Mouse (Mus musculus): Measurements from ENCODE around the gene Ptpa. TPM values are rescaled to one million over a fixed set of nuclear protein-coding genes. Genes with fewer than 3 reads are reported as not detected.

Ptpa gene
- polyA plus RNA-seq, 1 experiment from 2014 or later = 71.4 TPM

DNA sequence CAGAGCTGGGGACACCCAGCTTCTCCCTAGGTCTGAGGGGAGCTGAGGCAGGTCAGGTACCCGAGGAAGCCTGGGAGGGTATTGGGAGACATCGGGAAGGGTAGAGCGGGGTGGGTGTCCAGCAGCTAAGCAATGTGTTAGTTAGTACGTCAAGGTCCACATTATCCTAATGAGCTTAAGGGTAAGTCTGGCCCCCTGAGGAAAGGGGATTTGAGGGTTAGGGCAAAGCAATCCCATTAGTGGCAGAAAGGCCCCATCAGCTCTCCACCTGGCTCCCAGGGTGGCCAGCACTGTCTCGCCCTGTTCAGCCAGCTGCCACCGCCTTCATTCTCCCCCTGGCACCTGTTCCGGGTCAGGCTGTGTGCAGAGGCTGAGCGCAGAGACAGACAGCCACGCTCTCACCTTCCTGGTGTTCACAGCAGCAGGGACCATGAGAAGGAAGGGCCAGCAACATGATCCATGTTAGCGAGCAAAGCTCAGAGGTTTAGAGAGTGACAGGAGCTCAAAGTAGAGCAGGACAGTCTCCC, 17.8 kb upstream of the Ptpa start:
- Histone ChIP-seq H3K27me3 (replicated peaks; ENCODE audit: control insufficient read depth, insufficient read depth, low read length) (no peaks in the 10 kb centered on the region), H3K36me3 (ENCODE audit: control insufficient read depth, insufficient read depth) (peaks cover 73% of the 10 kb centered on the region), H3K9ac (ENCODE audit: low read depth, low read length) (no peak overlapping the region), H3K4me3 (ENCODE audit: low read depth, low read length) (no peak overlapping the region), H3K27ac (ENCODE audit: low read depth, low read length) (no peak overlapping the region), H3K4me2 (replicated peaks; ENCODE audit: low read depth) (no peak overlapping the region), H3K4me1 (replicated peaks; ENCODE audit: control insufficient read depth, insufficient read depth, low read length) (0 out of 2 replicates have a peak, but pooled peaks cover 8% of the 10 kb centered on the region), H3K9me3 (ENCODE audit: control insufficient read depth) (no peaks in the 10 kb centered on the region)
- TF ChIP-seq CTCF (IDR thresholded peaks at IDR 0.05; ENCODE audit: low read depth) = no peak
- ATAC-seq = no peak
- WGBS = 87% methylated on average over 10 of the region's 10 CpGs

DNA sequence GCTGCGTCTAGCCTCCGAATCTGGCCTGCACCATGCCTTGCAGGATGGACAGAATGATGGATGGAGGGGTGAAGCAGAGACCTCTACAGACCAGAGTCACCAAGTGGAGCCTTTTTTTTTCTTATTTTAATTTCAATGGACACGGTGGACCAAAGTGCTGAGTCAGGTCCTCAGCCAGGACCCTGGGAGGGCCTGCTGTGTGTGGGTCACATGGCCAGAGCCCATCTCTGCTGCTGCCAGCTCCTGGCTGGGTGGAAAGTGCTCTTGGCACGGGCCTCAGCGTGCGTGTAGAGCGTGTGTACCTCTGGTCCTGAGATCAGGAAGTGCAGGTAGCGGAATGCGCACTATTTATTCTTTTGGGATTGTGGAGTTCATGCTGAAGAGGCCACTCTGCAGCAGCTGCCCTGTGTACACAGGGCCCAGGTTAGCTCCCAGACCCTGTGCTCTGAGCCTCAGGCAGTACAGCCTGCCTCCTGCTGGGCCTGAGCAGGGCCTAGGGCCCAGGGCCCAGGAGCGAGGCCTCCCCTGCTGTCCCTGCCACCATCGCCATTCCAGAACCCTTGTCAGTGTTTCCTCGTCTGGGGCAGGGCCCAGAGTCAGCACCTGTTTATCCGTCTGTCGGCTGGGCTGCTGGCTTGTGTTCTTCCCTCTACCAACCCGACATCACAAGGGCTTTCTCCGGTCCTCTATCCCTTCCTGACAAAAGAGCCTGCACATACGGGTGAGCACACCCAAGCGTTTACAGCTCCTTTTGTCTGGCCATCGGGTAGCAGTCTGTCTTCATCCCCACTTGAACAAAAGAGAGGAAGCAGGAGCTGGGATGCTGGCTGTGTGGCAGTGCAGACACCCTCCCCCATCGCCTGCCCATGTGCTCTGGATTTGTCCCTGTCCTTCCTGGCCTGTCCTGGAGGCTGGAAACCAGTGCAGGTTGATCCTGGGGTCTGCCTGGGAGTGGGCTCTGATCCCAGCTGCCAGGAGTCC, 16.4 kb upstream of the Ptpa start:
- WGBS = 66% methylated on average over 20 of the region's 20 CpGs
- Histone ChIP-seq H3K9ac (ENCODE audit: low read depth, low read length) (no peak overlapping the region), H3K4me3 (ENCODE audit: low read depth, low read length) (no peak overlapping the region)

DNA sequence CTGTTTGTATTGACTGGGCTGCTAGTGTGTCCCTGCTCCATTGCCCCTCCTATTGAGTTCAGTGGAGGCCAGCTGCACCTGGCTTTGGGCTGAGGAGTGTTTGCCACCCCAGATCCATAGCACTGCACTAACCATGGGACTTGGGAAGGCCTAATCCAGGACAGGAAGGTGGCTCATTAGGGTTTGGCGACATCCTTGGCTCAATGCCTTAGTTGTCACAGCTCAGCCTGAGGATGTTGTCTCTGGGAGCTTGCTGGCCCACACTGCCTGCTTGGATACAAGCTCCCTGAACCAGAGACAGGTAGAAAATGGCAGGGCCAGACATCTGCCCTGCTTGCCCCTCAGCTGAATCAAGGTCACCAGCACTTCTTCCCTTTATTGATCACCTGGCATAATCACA, 14.3 kb upstream of the Ptpa start:
- no peak for ATAC-seq
- H3K4me2 ChIP-seq (replicated peaks; ENCODE audit: low read depth) = no peak overlapping the region
- H3K27ac ChIP-seq (ENCODE audit: low read depth, low read length) = no peak overlapping the region
- H3K9ac ChIP-seq (ENCODE audit: low read depth, low read length) = no peak overlapping the region
- 89% methylated on average over 1 of the region's 1 CpGs for WGBS
- no peaks in the 10 kb centered on the region for H3K9me3 ChIP-seq (ENCODE audit: control insufficient read depth)
- H3K4me1 ChIP-seq (replicated peaks; ENCODE audit: control insufficient read depth, insufficient read depth, low read length) = no peaks in the 10 kb centered on the region
- H3K36me3 ChIP-seq (ENCODE audit: control insufficient read depth, insufficient read depth) = peaks cover 95% of the 10 kb centered on the region
- TF ChIP-seq CTCF (IDR thresholded peaks at IDR 0.05; ENCODE audit: low read depth) = no peak
- no peaks in the 10 kb centered on the region for H3K27me3 ChIP-seq (replicated peaks; ENCODE audit: control insufficient read depth, insufficient read depth, low read length)
- H3K4me3 ChIP-seq (ENCODE audit: low read depth, low read length) = no peak overlapping the region

More for the DNA sequence above, 16.4 kb upstream of the Ptpa start:
- no peak overlapping the region for H3K4me2 ChIP-seq (replicated peaks; ENCODE audit: low read depth)
- H3K27me3 ChIP-seq (replicated peaks; ENCODE audit: control insufficient read depth, insufficient read depth, low read length) = no peaks in the 10 kb centered on the region
- H3K27ac ChIP-seq (ENCODE audit: low read depth, low read length) = no peak overlapping the region
- ATAC-seq = no peak
- H3K4me1 ChIP-seq (replicated peaks; ENCODE audit: control insufficient read depth, insufficient read depth, low read length) = 0 out of 2 replicates have a peak, but pooled peaks cover 4% of the 10 kb centered on the region
- H3K9me3 ChIP-seq (ENCODE audit: control insufficient read depth) = no peaks in the 10 kb centered on the region
- no peak for TF ChIP-seq CTCF (IDR thresholded peaks at IDR 0.05; ENCODE audit: low read depth)
- H3K36me3 ChIP-seq (ENCODE audit: control insufficient read depth, insufficient read depth) = peaks cover 87% of the 10 kb centered on the region

DNA sequence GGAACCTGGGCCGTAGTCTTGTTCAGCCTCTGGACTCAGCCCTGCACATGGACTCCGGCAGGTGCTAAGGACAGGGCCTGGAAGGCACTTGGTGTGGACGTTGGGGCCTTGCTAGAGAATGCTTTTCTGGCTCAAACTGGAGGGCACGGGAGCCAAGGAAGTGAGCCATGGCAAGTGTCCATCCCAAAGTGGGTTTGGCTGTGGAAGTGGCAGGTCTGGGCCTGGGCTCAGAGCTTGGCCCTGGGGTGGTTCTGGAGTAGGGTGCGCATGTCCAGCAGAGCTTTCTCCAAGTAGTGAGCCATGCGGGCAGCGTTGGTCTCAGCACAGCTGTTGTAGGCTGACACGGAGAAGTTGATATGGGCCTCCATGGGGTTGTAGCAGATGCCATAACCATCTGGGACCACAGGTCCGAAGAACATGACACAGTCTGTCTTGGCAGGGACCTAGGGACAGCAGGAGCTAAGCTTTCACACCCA, 13.4 kb upstream of the Ptpa start:
- Histone ChIP-seq H3K36me3 (ENCODE audit: control insufficient read depth, insufficient read depth) (peaks cover 96% of the 10 kb centered on the region), H3K9ac (ENCODE audit: low read depth, low read length) (no peak overlapping the region), H3K4me2 (replicated peaks; ENCODE audit: low read depth) (no peak overlapping the region), H3K9me3 (ENCODE audit: control insufficient read depth) (no peaks in the 10 kb centered on the region), H3K27me3 (replicated peaks; ENCODE audit: control insufficient read depth, insufficient read depth, low read length) (no peaks in the 10 kb centered on the region), H3K4me3 (ENCODE audit: low read depth, low read length) (no peak overlapping the region), H3K4me1 (replicated peaks; ENCODE audit: control insufficient read depth, insufficient read depth, low read length) (no peaks in the 10 kb centered on the region), H3K27ac (ENCODE audit: low read depth, low read length) (no peak overlapping the region)
- no peak for TF ChIP-seq CTCF (IDR thresholded peaks at IDR 0.05; ENCODE audit: low read depth)
- WGBS = 87% methylated on average over 9 of the region's 9 CpGs
- ATAC-seq = no peak

DNA sequence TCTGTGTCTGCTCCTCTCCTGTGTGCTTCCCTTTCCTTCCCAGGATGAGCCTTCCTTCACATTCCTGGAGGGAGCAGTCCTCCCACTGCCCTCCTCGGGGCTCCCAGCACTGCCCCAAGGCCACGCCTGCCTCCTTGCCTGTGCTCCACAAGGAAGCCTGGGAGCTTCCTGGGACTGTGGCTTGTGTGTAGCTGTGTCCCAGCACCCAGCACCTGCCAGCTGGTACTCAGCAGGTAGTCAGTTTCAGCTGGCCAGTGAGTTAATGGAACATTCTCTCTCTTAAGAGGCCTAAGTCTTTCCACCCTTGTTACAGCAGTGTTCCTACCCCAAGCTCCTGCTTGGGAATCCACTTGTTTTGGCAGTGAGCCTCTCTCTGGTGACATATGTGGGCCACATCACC, 13.0 kb upstream of the Ptpa start:
- ATAC-seq = no peak
- Histone ChIP-seq H3K27ac (ENCODE audit: low read depth, low read length) (no peak overlapping the region; the same call in 1 of the 2 replicates), H3K36me3 (ENCODE audit: control insufficient read depth, insufficient read depth) (peaks cover 95% of the 10 kb centered on the region), H3K4me1 (replicated peaks; ENCODE audit: control insufficient read depth, insufficient read depth, low read length) (no peaks in the 10 kb centered on the region; the same call in 1 of the 2 replicates), H3K4me2 (replicated peaks; ENCODE audit: low read depth) (no peak overlapping the region), H3K4me3 (ENCODE audit: low read depth, low read length) (no peak overlapping the region), H3K27me3 (replicated peaks; ENCODE audit: control insufficient read depth, insufficient read depth, low read length) (no peaks in the 10 kb centered on the region), H3K9ac (ENCODE audit: low read depth, low read length) (no peak overlapping the region), H3K9me3 (ENCODE audit: control insufficient read depth) (no peaks in the 10 kb centered on the region)
- 40% methylated on average over 2 of the region's 2 CpGs for WGBS
- TF ChIP-seq CTCF (IDR thresholded peaks at IDR 0.05; ENCODE audit: low read depth) = no peak

DNA sequence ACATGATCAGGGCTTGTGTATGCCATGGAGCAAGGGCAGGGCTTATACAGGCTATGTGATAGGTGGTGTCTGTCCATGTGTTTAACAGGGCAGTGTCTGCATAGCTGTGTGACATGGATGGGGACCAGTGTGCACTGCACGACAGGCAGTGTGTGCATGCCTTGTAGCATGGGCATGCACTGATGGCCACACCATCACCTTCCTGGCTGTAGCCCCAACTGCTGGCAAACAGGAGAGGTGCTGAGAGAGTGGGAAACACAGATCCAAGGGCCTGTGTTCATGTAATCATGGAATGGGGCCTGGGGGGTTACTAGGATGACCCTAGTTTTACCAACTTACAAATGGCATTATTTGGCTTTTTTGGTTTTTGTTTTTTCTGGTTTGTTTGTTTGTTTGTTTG, 12.0 kb upstream of the Ptpa start:
- no peak overlapping the region for H3K9ac ChIP-seq (ENCODE audit: low read depth, low read length)
- no peak overlapping the region for H3K4me2 ChIP-seq (replicated peaks; ENCODE audit: low read depth)
- peaks cover 92% of the 10 kb centered on the region for H3K36me3 ChIP-seq (ENCODE audit: control insufficient read depth, insufficient read depth)
- no peak for TF ChIP-seq CTCF (IDR thresholded peaks at IDR 0.05; ENCODE audit: low read depth)
- H3K9me3 ChIP-seq (ENCODE audit: control insufficient read depth) = no peaks in the 10 kb centered on the region
- H3K4me1 ChIP-seq (replicated peaks; ENCODE audit: control insufficient read depth, insufficient read depth, low read length) = no peaks in the 10 kb centered on the region; the same call in 1 of the 2 replicates
- 89% methylated on average over 1 of the region's 1 CpGs for WGBS
- H3K4me3 ChIP-seq (ENCODE audit: low read depth, low read length) = no peak overlapping the region
- H3K27me3 ChIP-seq (replicated peaks; ENCODE audit: control insufficient read depth, insufficient read depth, low read length) = no peaks in the 10 kb centered on the region
- ATAC-seq = no peak
- H3K27ac ChIP-seq (ENCODE audit: low read depth, low read length) = no peak overlapping the region

Measured in intestine, postnatal 0 days (tissue).